ENCODE assay signal across 8 mouse cellular contexts in genomic region chr1:22604329-22605044, GRCm38 (mm10).
DNase-seq lines count a peak whose midpoint lies in the region; ATAC-seq and TF ChIP-seq lines count a peak whose summit lies in the region.

No protein-coding gene starts in this region.

- H3K36me3 ChIP-seq in kidney, embryonic 14.5 days (ENCODE audit: control insufficient read depth, insufficient read depth, low read length) = no peaks in the 10 kb centered on the region
- no peaks in the 10 kb centered on the region for H3K36me3 ChIP-seq in E14TG2a.4 (ENCODE audit: insufficient read depth, low read length)
- H3K36me3 ChIP-seq in hindbrain, embryonic 14.5 days (replicated peaks; ENCODE audit: control insufficient read depth, insufficient read depth) = no peaks in the 10 kb centered on the region
- H3K36me3 ChIP-seq in intestine, embryonic 15.5 days = no peaks in the 10 kb centered on the region

- WGBS in kidney, embryonic 14.5 days = 70% methylated on average over 18 of the region's 18 CpGs
- 72% methylated on average over 18 of the region's 18 CpGs for WGBS in hindbrain, embryonic 14.5 days
- WGBS in intestine, embryonic 15.5 days = 58% methylated on average over 18 of the region's 18 CpGs

- TF ChIP-seq CTCF in E14TG2a.4 (conservative IDR thresholded peaks at IDR 0.05; ENCODE audit: low read length) = peak; percentile 30

- peak; percentile 9 for DNase-seq in adrenal gland, postnatal 10 days
- DNase-seq in adrenal gland, postnatal 14 days = no peak
- peak; percentile 47 for DNase-seq in kidney, postnatal 10 days
- DNase-seq in hindbrain, embryonic 14.5 days (ENCODE audit: low spot score) = peak; percentile 73
- no peak for DNase-seq in frontal cortex, postnatal 10 days (ENCODE audit: low spot score in 2 of 2)

- H3K27ac ChIP-seq in kidney, embryonic 14.5 days (ENCODE audit: low read depth, low read length) = no peak overlapping the region
- H3K27ac ChIP-seq in hindbrain, embryonic 14.5 days = no peak overlapping the region
- H3K27ac ChIP-seq in intestine, embryonic 15.5 days = no peak overlapping the region

- no peaks in the 10 kb centered on the region for H3K9me3 ChIP-seq in kidney, embryonic 14.5 days (ENCODE audit: control insufficient read depth, low read length)
- H3K9me3 ChIP-seq in E14TG2a.4 (ENCODE audit: low read length) = 0 out of 2 replicates have a peak, but pooled peaks cover 3% of the 10 kb centered on the region
- H3K9me3 ChIP-seq in hindbrain, embryonic 14.5 days (ENCODE audit: control insufficient read depth, low read length) = no peaks in the 10 kb centered on the region
- no peaks in the 10 kb centered on the region for H3K9me3 ChIP-seq in intestine, embryonic 15.5 days

- no peaks in the 10 kb centered on the region for H3K27me3 ChIP-seq in kidney, embryonic 14.5 days (ENCODE audit: control insufficient read depth, insufficient read depth, low read length)
- no peaks in the 10 kb centered on the region for H3K27me3 ChIP-seq in E14TG2a.4 (ENCODE audit: insufficient read depth, low read length)
- no peaks in the 10 kb centered on the region for H3K27me3 ChIP-seq in hindbrain, embryonic 14.5 days (ENCODE audit: control insufficient read depth, insufficient read depth, low read length)
- H3K27me3 ChIP-seq in intestine, embryonic 15.5 days (replicated peaks) = no peaks in the 10 kb centered on the region

- ATAC-seq in kidney, embryonic 14.5 days (ENCODE audit: low FRiP score, low TSS enrichment) = no peak
- peak; percentile 59; the same call in 1 of the 2 replicates for ATAC-seq in hindbrain, embryonic 14.5 days (ENCODE audit: low FRiP score)
- no peak for ATAC-seq in intestine, embryonic 15.5 days

- H3K9ac ChIP-seq in kidney, embryonic 14.5 days (ENCODE audit: low read depth, low read length) = no peak overlapping the region
- no peak overlapping the region for H3K9ac ChIP-seq in hindbrain, embryonic 14.5 days
- no peak overlapping the region for H3K9ac ChIP-seq in intestine, embryonic 15.5 days

- no peak overlapping the region for H3K4me3 ChIP-seq in kidney, embryonic 14.5 days (ENCODE audit: low read length)
- no peak overlapping the region for H3K4me3 ChIP-seq in E14TG2a.4 (replicated peaks; ENCODE audit: low read length)
- H3K4me3 ChIP-seq in hindbrain, embryonic 14.5 days (replicated peaks; ENCODE audit: low read length) = no peak overlapping the region
- H3K4me3 ChIP-seq in intestine, embryonic 15.5 days (replicated peaks) = no peak overlapping the region

- no peaks in the 10 kb centered on the region for H3K4me1 ChIP-seq in kidney, embryonic 14.5 days (ENCODE audit: control insufficient read depth, insufficient read depth, low read length)
- H3K4me1 ChIP-seq in E14TG2a.4 (replicated peaks; ENCODE audit: low read depth, low read length) = no peaks in the 10 kb centered on the region
- 0 out of 2 replicates have a peak, but pooled peaks cover 5% of the 10 kb centered on the region for H3K4me1 ChIP-seq in hindbrain, embryonic 14.5 days (replicated peaks; ENCODE audit: control insufficient read depth, insufficient read depth, low read length)
- no peaks in the 10 kb centered on the region for H3K4me1 ChIP-seq in intestine, embryonic 15.5 days (replicated peaks)

- no peak overlapping the region for H3K4me2 ChIP-seq in kidney, embryonic 14.5 days (replicated peaks; ENCODE audit: low read depth, low read length)
- no peak overlapping the region for H3K4me2 ChIP-seq in hindbrain, embryonic 14.5 days (replicated peaks)
- H3K4me2 ChIP-seq in intestine, embryonic 15.5 days (replicated peaks) = no peak overlapping the region

Comparison
In these comparisons a context has a peak if more than half of its experiments do, and no peak if none do; other contexts are left out.
1. DNase-seq: peak in adrenal gland, postnatal 10 days (single experiment), kidney, postnatal 10 days (single experiment) and hindbrain, embryonic 14.5 days (single experiment); none in adrenal gland, postnatal 14 days (single experiment) and frontal cortex, postnatal 10 days (0 of 2).